Mouse (Mus musculus) left cerebral cortex, adult 2 months (tissue): Measurements from ENCODE around the gene Kif26a. TPM values are rescaled to one million over a fixed set of nuclear protein-coding genes. Genes with fewer than 3 reads are reported as not detected.

Experiments used
- DNase-seq, 2 experiments: peaks; one replicate each; pipeline ENCODE4 v3.0.0; 2021 to 2022; ENCODE audit warnings: low spot score in 2 of 2, mixed read lengths in 1 of 2; ENCODE audit errors: extremely low spot score in 1 of 2
- H3K27ac ChIP-seq: fragments of 200-600 bp; 2 replicates; pipeline ENCODE4 v1.8.1; 2022
- H3K4me3 ChIP-seq: fragments of 200-600 bp; 2 replicates; pipeline ENCODE4 v1.8.1; 2022
- CTCF ChIP-seq: fragments of 200-600 bp; IDR thresholded peaks from 2 replicates; pipeline ENCODE4 v1.8.1; 2022; ENCODE audit warnings: antibody characterized with exemption, mild to moderate bottlenecking, moderate library complexity
- intact Hi-C: fragments of 180-260 bp; cut with DNase I; formaldehyde crosslinking; loops from one replicate; pipeline ENCODE4 v1.15.1; 2025
- total RNA-seq, 2 experiments: library from RNA; stranded (reverse); gene quantifications; 2 replicates each; pipeline ENCODE4 v1.2.3; 2021

Gene Kif26a
- total RNA-seq, 2 experiments from 2014 or later: 4.9 to 5.2 TPM

- H3K27ac ChIP-seq: no peak overlapping the region
- TF ChIP-seq CTCF: no peak
- H3K4me3 ChIP-seq: no peak overlapping the region
- intact Hi-C loops: loop anchor here (1.0 kb wide), 2 partner anchors 27 to 430 kb away; no protein-coding TSS in a partner anchor
- no peak for DNase-seq
These were observed 33.2 kb upstream of the Kif26a start for GRCm38 (mm10) chr12:112112686-112113396.

DNA sequence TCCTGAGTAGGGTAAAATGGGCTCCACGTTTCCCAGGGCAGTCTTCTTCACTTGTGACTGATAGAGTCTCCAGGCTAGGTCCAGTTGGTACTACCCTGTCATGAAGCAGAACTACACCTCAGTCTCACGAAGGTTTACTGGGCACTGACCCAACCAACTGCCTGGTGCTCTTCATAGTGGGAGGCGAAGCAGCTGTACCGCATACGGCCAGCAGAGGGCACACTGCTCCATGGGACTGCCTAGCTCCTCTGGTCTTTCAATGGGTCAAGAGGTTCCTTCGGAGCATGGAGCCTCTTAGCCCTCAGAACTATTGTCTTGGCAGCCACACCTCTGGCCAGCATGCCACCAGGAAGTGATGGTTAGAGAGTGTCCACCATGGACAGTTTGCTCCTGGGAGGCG lies 32.3 kb upstream of the Kif26a start:
- intact Hi-C loops: loop anchor here (1.0 kb wide), 2 partner anchors 27 to 430 kb away; no protein-coding TSS in a partner anchor
- H3K4me3 ChIP-seq: no peak overlapping the region
- H3K27ac ChIP-seq: no peak overlapping the region
- peak; percentile 82 to 87 for DNase-seq
- TF ChIP-seq CTCF: peak; percentile 99

- intact Hi-C loops: no loop called here
- TF ChIP-seq CTCF: no peak
- no peak overlapping the region for H3K4me3 ChIP-seq
- H3K27ac ChIP-seq: peak overlapping the region; percentile 32; the same call in 1 of the 2 replicates
- no peak for DNase-seq
These were observed 29.0 kb upstream of the Kif26a start for GRCm38 (mm10) chr12:112117006-112117405.

- Histone ChIP-seq H3K27ac (peak overlapping the region; percentile 67), H3K4me3 (no peak overlapping the region)
- intact Hi-C loops: no loop called here
- DNase-seq: peak; percentile 45 to 78
- no peak for TF ChIP-seq CTCF
These were observed 28.4 kb upstream of the Kif26a start for GRCm38 (mm10) chr12:112117649-112118048.

DNA sequence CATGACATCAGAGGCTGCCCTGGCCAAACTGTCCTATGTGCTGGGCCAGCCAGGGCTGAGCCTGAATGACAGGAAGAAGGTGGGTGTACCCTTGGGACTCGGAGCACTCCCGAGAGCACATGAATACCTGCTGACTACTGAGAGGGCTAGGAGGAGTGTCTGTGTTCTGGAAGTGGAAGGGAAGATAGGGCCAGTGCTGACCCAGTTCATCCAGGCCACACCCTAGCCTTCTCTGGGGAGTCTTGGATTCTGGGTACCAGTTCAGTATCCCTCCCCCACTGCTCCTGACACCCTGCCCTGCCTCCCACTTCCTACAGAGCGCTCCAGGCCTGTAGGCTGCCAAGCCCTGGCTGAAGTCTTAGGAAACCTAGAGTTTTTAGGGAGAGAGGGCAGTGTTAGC lies 24.8 kb upstream of the Kif26a start:
- Histone ChIP-seq H3K27ac (no peak overlapping the region), H3K4me3 (no peak overlapping the region)
- no peak for TF ChIP-seq CTCF
- intact Hi-C loops: no loop called here
- no peak for DNase-seq

GRCm38 (mm10) chr12:112125903-112126302 lies 20.1 kb upstream of the Kif26a start:
- intact Hi-C loops: no loop called here
- no peak for DNase-seq
- no peak for TF ChIP-seq CTCF

DNA sequence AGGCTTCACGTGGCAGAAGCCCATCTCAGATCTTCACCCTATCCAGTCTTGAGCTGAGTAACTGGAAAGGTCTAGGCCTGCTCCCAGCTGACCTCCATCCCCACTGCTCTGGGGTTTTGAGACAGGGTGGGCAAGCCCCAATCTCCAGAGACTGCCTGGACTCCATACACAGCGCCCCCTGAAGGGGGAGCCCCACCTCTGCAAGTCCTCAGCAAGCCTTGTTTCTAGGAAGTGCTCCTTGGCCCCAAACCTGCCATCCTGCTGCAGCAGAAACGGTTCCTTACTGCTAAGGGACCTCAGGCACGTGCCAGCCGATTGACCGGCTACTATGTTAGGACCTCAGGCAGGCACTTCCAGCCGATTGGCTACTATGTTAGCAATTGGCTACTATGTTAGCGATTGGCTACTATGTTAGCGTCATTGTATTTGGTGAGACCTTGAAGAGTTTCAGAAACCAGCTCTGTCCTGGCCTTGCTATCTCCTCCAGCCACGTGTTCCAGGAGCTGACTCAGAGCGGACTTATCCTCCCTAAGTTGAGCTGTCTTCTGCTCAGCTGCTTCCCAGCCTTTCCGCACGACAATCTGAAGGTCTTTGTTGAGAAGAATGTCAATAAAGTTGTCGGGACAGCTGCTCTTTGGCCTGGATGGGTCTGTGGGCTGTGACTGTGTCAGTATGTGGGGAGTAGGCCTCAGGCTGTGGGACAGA lies 18.9 kb upstream of the Kif26a start:
- no peak overlapping the region for H3K4me3 ChIP-seq
- DNase-seq: no peak
- no peak overlapping the region for H3K27ac ChIP-seq
- TF ChIP-seq CTCF: peak; percentile 24
- intact Hi-C loops: no loop called here

More at GRCm38 (mm10) chr12:112125903-112126302, 20.1 kb upstream of the Kif26a start:
- H3K27ac ChIP-seq: no peak overlapping the region
- no peak overlapping the region for H3K4me3 ChIP-seq

- intact Hi-C loops: no loop called here
- no peak overlapping the region for H3K27ac ChIP-seq
- no peak for TF ChIP-seq CTCF
- no peak overlapping the region for H3K4me3 ChIP-seq
- DNase-seq: no peak
These were observed 17.5 kb upstream of the Kif26a start for GRCm38 (mm10) chr12:112128526-112128925.

- intact Hi-C loops: no loop called here
- no peak for DNase-seq
- H3K27ac ChIP-seq: no peak overlapping the region
- H3K4me3 ChIP-seq: no peak overlapping the region
- TF ChIP-seq CTCF: no peak
These were observed 16.6 kb upstream of the Kif26a start for GRCm38 (mm10) chr12:112129300-112129856.

DNA sequence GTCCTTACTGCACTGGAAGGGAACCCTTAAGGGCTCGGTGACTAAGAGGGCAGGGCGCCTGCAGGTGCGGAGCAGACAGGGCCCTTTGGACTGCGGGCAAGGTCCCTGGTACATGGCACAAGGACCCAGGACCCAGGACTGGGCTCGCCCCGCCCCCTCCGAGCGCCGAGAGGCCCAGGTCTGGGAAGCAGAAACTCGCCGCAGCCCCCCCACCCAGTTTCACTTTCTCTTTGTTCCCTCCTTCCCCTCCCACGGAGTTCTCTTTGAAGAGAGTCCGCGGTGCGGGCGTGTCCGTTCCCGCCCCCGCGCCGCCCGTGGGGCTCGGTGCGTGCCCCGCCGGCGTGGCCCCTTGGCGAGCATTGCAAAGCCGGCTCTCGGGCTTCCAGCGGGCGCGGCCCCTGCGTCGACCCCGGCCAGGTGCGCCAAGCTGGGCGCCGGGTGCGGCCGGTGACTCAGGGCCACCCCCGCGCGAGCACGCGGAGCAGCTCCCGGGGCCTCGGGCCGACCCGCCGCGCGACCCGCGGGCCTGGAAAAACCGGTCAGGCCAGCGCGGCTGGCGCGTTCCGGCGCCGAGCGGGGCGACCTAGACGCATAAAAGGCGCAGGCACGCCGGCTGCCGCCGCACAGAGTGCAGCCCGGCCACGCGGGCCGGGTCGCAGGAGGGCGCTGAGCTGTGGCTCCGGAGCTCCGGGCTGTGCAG lies 15.7 kb upstream of the Kif26a start:
- intact Hi-C loops: no loop called here
- no peak overlapping the region for H3K27ac ChIP-seq
- H3K4me3 ChIP-seq: peak overlapping the region; percentile 50
- no peak for DNase-seq
- TF ChIP-seq CTCF: no peak

GRCm38 (mm10) chr12:112130957-112131356 lies 15.1 kb upstream of the Kif26a start:
- no peak overlapping the region for H3K27ac ChIP-seq
- no peak for DNase-seq
- no peak for TF ChIP-seq CTCF
- peak overlapping the region; percentile 50; the same call in 1 of the 2 replicates for H3K4me3 ChIP-seq
- intact Hi-C loops: no loop called here
